Mouse (Mus musculus): ENCODE measurements around the gene Tnfsf13. TPM values are rescaled to one million over a fixed set of nuclear protein-coding genes. Genes with fewer than 3 reads are reported as not detected.

Gene Tnfsf13
- polyA plus RNA-seq, 1 experiment from 2014 or later = 0.37 TPM

GRCm38 (mm10) chr11:69686377-69686776 lies 793 bp upstream of the Tnfsf13 start:
- ATAC-seq (replicated peaks; ENCODE audit: low FRiP score) (no peak), DNase-seq (ENCODE audit: low spot score) (no peak)
- Histone ChIP-seq H3K27me3 (replicated peaks; ENCODE audit: control insufficient read depth, insufficient read depth, low read length) (no peaks in the 10 kb centered on the region), H3K9me3 (ENCODE audit: control insufficient read depth, low read length) (no peaks in the 10 kb centered on the region), H3K36me3 (ENCODE audit: control insufficient read depth, insufficient read depth, low read length) (no peaks in the 10 kb centered on the region), H3K4me2 (no peak overlapping the region), H3K27ac (ENCODE audit: low read depth, low read length) (no peak overlapping the region), H3K4me1 (replicated peaks; ENCODE audit: control insufficient read depth, insufficient read depth, low read length) (peaks cover 16% of the 10 kb centered on the region; the same call in 1 of the 2 replicates), H3K9ac (ENCODE audit: low read depth, low read length) (peak overlapping the region; percentile 38; the same call in 1 of the 2 replicates), H3K4me3 (ENCODE audit: low read depth, low read length) (no peak overlapping the region)
- WGBS = 33% methylated on average over 4 of the region's 4 CpGs

- Histone ChIP-seq H3K9ac (ENCODE audit: low read depth, low read length) (no peak overlapping the region), H3K4me2 (no peak overlapping the region), H3K27ac (ENCODE audit: low read depth, low read length) (no peak overlapping the region), H3K9me3 (ENCODE audit: control insufficient read depth, low read length) (no peaks in the 10 kb centered on the region), H3K27me3 (replicated peaks; ENCODE audit: control insufficient read depth, insufficient read depth, low read length) (no peaks in the 10 kb centered on the region), H3K4me3 (ENCODE audit: low read depth, low read length) (no peak overlapping the region), H3K4me1 (replicated peaks; ENCODE audit: control insufficient read depth, insufficient read depth, low read length) (peaks cover 27% of the 10 kb centered on the region), H3K36me3 (ENCODE audit: control insufficient read depth, insufficient read depth, low read length) (peaks cover 6% of the 10 kb centered on the region)
- WGBS = 89% methylated on average over 6 of the region's 6 CpGs
- no peak for DNase-seq (ENCODE audit: low spot score)
- no peak for ATAC-seq (replicated peaks; ENCODE audit: low FRiP score)
Measured at GRCm38 (mm10) chr11:69684936-69685335, 648 bp downstream of the Tnfsf13 start.

GRCm38 (mm10) chr11:69684128-69684745 lies 1.3 kb downstream of the Tnfsf13 start:
- H3K27ac ChIP-seq (ENCODE audit: low read depth, low read length) = no peak overlapping the region
- no peaks in the 10 kb centered on the region for H3K27me3 ChIP-seq (replicated peaks; ENCODE audit: control insufficient read depth, insufficient read depth, low read length)
- no peak for DNase-seq (ENCODE audit: low spot score)
- no peak overlapping the region for H3K4me3 ChIP-seq (ENCODE audit: low read depth, low read length)
- H3K36me3 ChIP-seq (ENCODE audit: control insufficient read depth, insufficient read depth, low read length) = peaks cover 8% of the 10 kb centered on the region
- no peak overlapping the region for H3K4me2 ChIP-seq
- WGBS = 75% methylated on average over 12 of the region's 12 CpGs
- ATAC-seq (replicated peaks; ENCODE audit: low FRiP score) = no peak
- no peak overlapping the region for H3K9ac ChIP-seq (ENCODE audit: low read depth, low read length)
- H3K9me3 ChIP-seq (ENCODE audit: control insufficient read depth, low read length) = no peaks in the 10 kb centered on the region
- peaks cover 29% of the 10 kb centered on the region for H3K4me1 ChIP-seq (replicated peaks; ENCODE audit: control insufficient read depth, insufficient read depth, low read length)

DNA sequence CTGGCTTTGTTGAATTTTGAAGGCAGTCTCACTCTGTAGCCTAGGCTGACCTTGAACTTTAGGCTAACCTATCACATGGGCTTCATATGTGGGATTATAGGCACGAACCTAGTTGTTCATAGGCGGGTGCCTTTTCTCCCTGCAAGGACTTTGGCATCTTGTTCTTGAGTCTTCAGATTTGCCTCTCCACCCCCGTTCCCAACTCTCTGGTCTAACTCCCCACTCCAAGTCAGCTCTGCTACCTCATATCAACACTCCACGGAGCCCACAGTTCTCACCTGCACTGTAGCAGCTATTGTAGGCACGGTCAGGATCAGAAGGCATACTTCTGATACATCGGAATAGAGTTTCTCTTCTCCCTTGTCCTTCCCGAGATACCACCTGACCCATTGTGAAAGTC lies 2.0 kb downstream of the Tnfsf13 start:
- no peak for DNase-seq (ENCODE audit: low spot score)
- no peaks in the 10 kb centered on the region for H3K9me3 ChIP-seq (ENCODE audit: control insufficient read depth, low read length)
- no peak for ATAC-seq (replicated peaks; ENCODE audit: low FRiP score)
- peaks cover 29% of the 10 kb centered on the region for H3K4me1 ChIP-seq (replicated peaks; ENCODE audit: control insufficient read depth, insufficient read depth, low read length)
- H3K4me3 ChIP-seq (ENCODE audit: low read depth, low read length) = no peak overlapping the region
- H3K27ac ChIP-seq (ENCODE audit: low read depth, low read length) = no peak overlapping the region
- H3K36me3 ChIP-seq (ENCODE audit: control insufficient read depth, insufficient read depth, low read length) = peaks cover 8% of the 10 kb centered on the region
- H3K9ac ChIP-seq (ENCODE audit: low read depth, low read length) = no peak overlapping the region
- H3K4me2 ChIP-seq = no peak overlapping the region
- no peaks in the 10 kb centered on the region for H3K27me3 ChIP-seq (replicated peaks; ENCODE audit: control insufficient read depth, insufficient read depth, low read length)
- 69% methylated on average over 7 of the region's 7 CpGs for WGBS

DNA sequence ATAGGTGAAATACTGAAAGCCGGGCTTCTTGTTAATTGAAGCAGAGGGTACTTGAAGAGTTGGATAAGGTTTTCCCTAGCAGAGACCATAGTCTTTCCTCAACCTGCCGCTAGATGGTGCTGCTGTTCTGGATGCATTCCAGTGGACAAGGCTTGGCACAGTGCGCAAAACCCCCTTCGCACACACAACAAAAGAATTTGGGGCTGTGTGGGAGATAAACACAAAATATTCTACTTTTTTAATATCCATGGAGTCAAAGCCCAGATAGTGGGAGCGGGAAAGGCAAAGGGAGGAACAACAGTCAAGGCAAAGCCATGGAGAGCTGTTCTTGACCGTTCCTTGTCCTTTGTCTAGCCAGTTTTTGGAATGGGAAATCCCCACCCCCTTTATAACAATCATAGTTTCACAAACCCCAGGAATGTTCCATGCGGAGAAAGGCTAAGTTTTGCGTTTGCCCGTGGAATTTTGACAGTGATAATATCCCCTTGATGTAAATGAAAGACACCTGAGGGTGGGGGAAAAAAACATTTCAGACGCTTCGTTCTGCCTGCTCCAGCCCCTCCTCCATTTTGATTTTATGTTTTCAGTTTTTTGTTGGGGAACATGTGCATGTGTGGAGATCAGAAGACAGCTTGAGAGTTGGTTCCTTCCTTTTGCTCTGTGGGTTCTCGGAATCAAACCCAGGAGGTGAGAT lies 2.6 kb downstream of the Tnfsf13 start:
- no peak; the same call in 1 of the 2 replicates for ATAC-seq (replicated peaks; ENCODE audit: low FRiP score)
- no peak overlapping the region for H3K9ac ChIP-seq (ENCODE audit: low read depth, low read length)
- peaks cover 12% of the 10 kb centered on the region for H3K36me3 ChIP-seq (ENCODE audit: control insufficient read depth, insufficient read depth, low read length)
- peak overlapping the region; percentile 80 for H3K4me3 ChIP-seq (ENCODE audit: low read depth, low read length)
- DNase-seq (ENCODE audit: low spot score) = peak; percentile 79
- no peaks in the 10 kb centered on the region for H3K27me3 ChIP-seq (replicated peaks; ENCODE audit: control insufficient read depth, insufficient read depth, low read length)
- H3K4me2 ChIP-seq = peak overlapping the region; percentile 93
- H3K4me1 ChIP-seq (replicated peaks; ENCODE audit: control insufficient read depth, insufficient read depth, low read length) = peaks cover 29% of the 10 kb centered on the region
- H3K9me3 ChIP-seq (ENCODE audit: control insufficient read depth, low read length) = no peaks in the 10 kb centered on the region
- WGBS = 30% methylated on average over 12 of the region's 12 CpGs
- H3K27ac ChIP-seq (ENCODE audit: low read depth, low read length) = peak overlapping the region; percentile 88; the same call in 1 of the 2 replicates

GRCm38 (mm10) chr11:69682209-69682839 lies 3.3 kb downstream of the Tnfsf13 start:
- ATAC-seq (replicated peaks; ENCODE audit: low FRiP score) (peak; percentile 10), DNase-seq (ENCODE audit: low spot score) (peak; percentile 59)
- Histone ChIP-seq H3K27ac (ENCODE audit: low read depth, low read length) (peak overlapping the region; percentile 88), H3K27me3 (replicated peaks; ENCODE audit: control insufficient read depth, insufficient read depth, low read length) (no peaks in the 10 kb centered on the region), H3K4me3 (ENCODE audit: low read depth, low read length) (peak overlapping the region; percentile 80), H3K9me3 (ENCODE audit: control insufficient read depth, low read length) (no peaks in the 10 kb centered on the region), H3K4me2 (peak overlapping the region; percentile 93), H3K4me1 (replicated peaks; ENCODE audit: control insufficient read depth, insufficient read depth, low read length) (peaks cover 29% of the 10 kb centered on the region), H3K9ac (ENCODE audit: low read depth, low read length) (peak overlapping the region; percentile 86), H3K36me3 (ENCODE audit: control insufficient read depth, insufficient read depth, low read length) (peaks cover 12% of the 10 kb centered on the region)
- WGBS = 25% methylated on average over 24 of the region's 24 CpGs

GRCm38 (mm10) chr11:69681314-69682208 lies 4.0 kb downstream of the Tnfsf13 start, which contains the start of gene Senp3:
Gene Senp3, minus strand, starts transcription at chr11:69682084.
- no peaks in the 10 kb centered on the region for H3K27me3 ChIP-seq (replicated peaks; ENCODE audit: control insufficient read depth, insufficient read depth, low read length)
- H3K4me1 ChIP-seq (replicated peaks; ENCODE audit: control insufficient read depth, insufficient read depth, low read length) = peaks cover 29% of the 10 kb centered on the region
- under 1% methylated on average over 80 of the region's 80 CpGs for WGBS
- peak within 1 kb of the TSS; percentile 80 for H3K4me3 ChIP-seq (ENCODE audit: low read depth, low read length)
- H3K27ac ChIP-seq (ENCODE audit: low read depth, low read length) = peak within 1 kb of the TSS; percentile 88
- DNase-seq (ENCODE audit: low spot score) (peak; percentile 98), ATAC-seq (replicated peaks; ENCODE audit: low FRiP score) (peak; percentile 96)
- H3K9me3 ChIP-seq (ENCODE audit: control insufficient read depth, low read length) = no peaks in the 10 kb centered on the region
- peak within 1 kb of the TSS; percentile 86 for H3K9ac ChIP-seq (ENCODE audit: low read depth, low read length)
- H3K36me3 ChIP-seq (ENCODE audit: control insufficient read depth, insufficient read depth, low read length) = peaks cover 15% of the 10 kb centered on the region
- peak within 1 kb of the TSS; percentile 93 for H3K4me2 ChIP-seq
